Mouse (Mus musculus): Measurements from ENCODE around the gene Cyth1. TPM values are rescaled to one million over a fixed set of nuclear protein-coding genes. Genes with fewer than 3 reads are reported as not detected.

Cyth1 gene
- total and polyA plus RNA-seq, 3 experiments: 49.7 to 108 (median 79.7) TPM

GRCm38 (mm10) chr11:118174752-118175151 lies 73.6 kb downstream of the Cyth1 start:
- Histone ChIP-seq H3K4me2 (ENCODE audit: insufficient read depth, low read depth, poor library complexity, severe bottlenecking) (no peak overlapping the region), H3K27me3 (replicated peaks) (no peaks in the 10 kb centered on the region), H3K79me2 (replicated peaks; ENCODE audit: control insufficient read depth, extremely low read depth, insufficient read depth, poor library complexity, severe bottlenecking) (no peaks in the 10 kb centered on the region), H3K4me3 (replicated peaks in 1 of 3; ENCODE audit: low read depth in 2 of 3, low read length in 2 of 3, poor library complexity in 1 of 3) (no peak overlapping the region), H3K9ac (ENCODE audit: insufficient read depth, low read depth) (no peak overlapping the region), H3K27ac (ENCODE audit: insufficient read depth, low read depth) (no peak overlapping the region), H3K4me1 (ENCODE audit: control insufficient read depth in 1 of 2, insufficient read depth in 2 of 2) (peaks cover 0 to 17% of the 10 kb centered on the region in 2 experiments; a peak in 2 of 4 replicates), H3K36me3 (replicated peaks in 1 of 2; ENCODE audit: control insufficient read depth in 1 of 2, insufficient read depth in 1 of 2, low read length in 1 of 2) (peaks cover 83 to 96% of the 10 kb centered on the region in 2 experiments), H3K9me3 (replicated peaks; ENCODE audit: low read length) (no peaks in the 10 kb centered on the region)
- no peak for DNase-seq (ENCODE audit: extremely low read depth)
- in situ Hi-C loops (cut with MboI; ENCODE audit: low pct_ligation_motif_present, low pct_unique_long_range_greater_than_20kb, low sequenced_read_pairs) (no loop called here), dilution Hi-C loops (cut with MboI; ENCODE audit: extremely low pct_ligation_motif_present, extremely low pct_unique_long_range_greater_than_20kb, low sequenced_read_pairs) (no loop called here)
- no peak for TF ChIP-seq TCF12 (IDR thresholded peaks at IDR 0.05; ENCODE audit: low read depth, low read length)
- no peak for TF ChIP-seq MEF2A (IDR thresholded peaks at IDR 0.05; ENCODE audit: borderline replicate concordance, low read depth, low read length)
- TF ChIP-seq ZC3H11A (IDR thresholded peaks at IDR 0.05; ENCODE audit: low read depth, low read length): no peak
- TF ChIP-seq IRF4 (IDR thresholded peaks at IDR 0.05; ENCODE audit: low read depth, low read length): no peak
- no peak for TF ChIP-seq JUN (IDR thresholded peaks at IDR 0.05; ENCODE audit: insufficient read depth, low read depth, low read length)
- TF ChIP-seq HCFC1 (IDR thresholded peaks at IDR 0.05; ENCODE audit: low read depth, low read length): no peak
- TF ChIP-seq GABPA (IDR thresholded peaks at IDR 0.05; ENCODE audit: insufficient replicate concordance, low read depth, low read length): no peak
- TF ChIP-seq SMC3 (IDR thresholded peaks at IDR 0.05; ENCODE audit: low read depth, low read length): no peak
- TF ChIP-seq TBP (conservative IDR thresholded peaks at IDR 0.05; ENCODE audit: low read depth, low read length): no peak
- TF ChIP-seq ELF1 (IDR thresholded peaks at IDR 0.05; ENCODE audit: low read depth, low read length): no peak
- TF ChIP-seq ETS1 (conservative IDR thresholded peaks at IDR 0.05; ENCODE audit: low read depth, low read length): no peak
- TF ChIP-seq ZNF384 (IDR thresholded peaks at IDR 0.05; ENCODE audit: low read depth, low read length): no peak
- TF ChIP-seq UBTF (IDR thresholded peaks at IDR 0.05; ENCODE audit: low read depth, low read length): no peak
- no peak for TF ChIP-seq MAFK (IDR thresholded peaks at IDR 0.05; ENCODE audit: insufficient replicate concordance, low read length)
- TF ChIP-seq ZKSCAN1 (IDR thresholded peaks at IDR 0.05; ENCODE audit: borderline replicate concordance, low read depth, low read length): no peak
- TF ChIP-seq MYC (IDR thresholded peaks at IDR 0.05; ENCODE audit: low read depth, low read length): no peak
- TF ChIP-seq RAD21 (IDR thresholded peaks at IDR 0.05; ENCODE audit: low read depth, low read length): no peak
- TF ChIP-seq RCOR1 (conservative IDR thresholded peaks at IDR 0.05; ENCODE audit: low read depth, low read length): no peak
- no peak for TF ChIP-seq CHD2 (IDR thresholded peaks at IDR 0.05; ENCODE audit: low read length)
- no peak for TF ChIP-seq USF1 (IDR thresholded peaks at IDR 0.05; ENCODE audit: low read depth, low read length)

GRCm38 (mm10) chr11:118172768-118173167 lies 75.6 kb downstream of the Cyth1 start:
- no peak for DNase-seq (ENCODE audit: extremely low read depth)
- no peaks in the 10 kb centered on the region for H3K27me3 ChIP-seq (replicated peaks)
- no peak overlapping the region for H3K4me2 ChIP-seq (ENCODE audit: insufficient read depth, low read depth, poor library complexity, severe bottlenecking)
- no peaks in the 10 kb centered on the region for H3K79me2 ChIP-seq (replicated peaks; ENCODE audit: control insufficient read depth, extremely low read depth, insufficient read depth, poor library complexity, severe bottlenecking)
- dilution Hi-C loops (cut with MboI; ENCODE audit: extremely low pct_ligation_motif_present, extremely low pct_unique_long_range_greater_than_20kb, low sequenced_read_pairs): no loop called here
- TF ChIP-seq SMC3 (IDR thresholded peaks at IDR 0.05; ENCODE audit: low read depth, low read length): no peak
- TF ChIP-seq CHD2 (IDR thresholded peaks at IDR 0.05; ENCODE audit: low read length): no peak
- TF ChIP-seq NELFE (IDR thresholded peaks at IDR 0.05; ENCODE audit: low read depth, low read length): no peak
- TF ChIP-seq MAZ (IDR thresholded peaks at IDR 0.05; ENCODE audit: low read depth, low read length): no peak
- TF ChIP-seq EP300 (IDR thresholded peaks at IDR 0.05; ENCODE audit: low read length): no peak
- TF ChIP-seq JUND (conservative IDR thresholded peaks at IDR 0.05; ENCODE audit: low read depth, low read length): no peak
- TF ChIP-seq ETS1 (conservative IDR thresholded peaks at IDR 0.05; ENCODE audit: low read depth, low read length): no peak
- no peak for TF ChIP-seq PAX5 (IDR thresholded peaks at IDR 0.05; ENCODE audit: low read length)
- no peak for TF ChIP-seq POLR2AphosphoS2 (IDR thresholded peaks at IDR 0.05; ENCODE audit: low read depth, low read length)
- H3K9ac ChIP-seq (ENCODE audit: insufficient read depth, low read depth): no peak overlapping the region
- H3K4me3 ChIP-seq (replicated peaks in 1 of 3; ENCODE audit: low read depth in 2 of 3, low read length in 2 of 3, poor library complexity in 1 of 3): no peak overlapping the region
- H3K4me1 ChIP-seq (ENCODE audit: control insufficient read depth in 1 of 2, insufficient read depth in 2 of 2): peaks cover 0 to 2% of the 10 kb centered on the region in 2 experiments; a peak in 1 of 4 replicates
- no peaks in the 10 kb centered on the region for H3K9me3 ChIP-seq (replicated peaks; ENCODE audit: low read length)
- in situ Hi-C loops (cut with MboI; ENCODE audit: low pct_ligation_motif_present, low pct_unique_long_range_greater_than_20kb, low sequenced_read_pairs): no loop called here
- H3K36me3 ChIP-seq (replicated peaks in 1 of 2; ENCODE audit: control insufficient read depth in 1 of 2, insufficient read depth in 1 of 2, low read length in 1 of 2): peaks cover 81 to 96% of the 10 kb centered on the region in 2 experiments
- H3K27ac ChIP-seq (ENCODE audit: insufficient read depth, low read depth): no peak overlapping the region
